Mouse (Mus musculus): ENCODE data around the gene Tanc1. TPM values are rescaled to one million over a fixed set of nuclear protein-coding genes. Genes with fewer than 3 reads are reported as not detected.

The Tanc1 gene
- polyA plus RNA-seq, 1 experiment from 2014 or later = 22.9 TPM

DNA sequence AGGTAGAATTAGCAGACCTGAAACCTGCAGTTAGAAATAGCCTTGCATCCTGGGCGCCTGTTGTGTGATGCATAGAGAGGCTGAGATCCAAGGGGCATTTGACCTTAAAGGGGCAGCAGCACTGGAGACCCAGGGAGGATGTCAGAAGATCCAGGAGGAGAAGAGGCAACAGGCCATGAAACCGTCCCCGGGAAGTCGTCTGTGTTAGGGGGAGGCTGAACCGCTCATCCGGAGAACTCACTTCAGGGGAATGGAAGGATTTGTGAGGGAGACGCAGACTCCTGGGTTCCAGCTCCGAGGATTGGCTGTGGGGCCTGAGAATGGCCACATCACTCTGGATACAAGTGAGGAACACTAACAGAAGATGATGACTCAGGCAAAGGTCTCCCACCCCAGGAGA is 60.8 kb downstream of the Tanc1 start:
- Histone ChIP-seq H3K4me3 (no peak overlapping the region), H3K9me3 (replicated peaks) (no peaks in the 10 kb centered on the region), H3K4me2 (no peak overlapping the region), H3K36me3 (no peaks in the 10 kb centered on the region), H3K4me1 (replicated peaks) (peaks cover 59% of the 10 kb centered on the region), H3K9ac (no peak overlapping the region), H3K27ac (no peak overlapping the region), H3K27me3 (no peaks in the 10 kb centered on the region)
- WGBS = 68% methylated on average over 8 of the region's 8 CpGs
- no peak for ATAC-seq (replicated peaks; ENCODE audit: insufficient number of reproducible peaks, insufficient read depth, low FRiP score, low read depth)

DNA sequence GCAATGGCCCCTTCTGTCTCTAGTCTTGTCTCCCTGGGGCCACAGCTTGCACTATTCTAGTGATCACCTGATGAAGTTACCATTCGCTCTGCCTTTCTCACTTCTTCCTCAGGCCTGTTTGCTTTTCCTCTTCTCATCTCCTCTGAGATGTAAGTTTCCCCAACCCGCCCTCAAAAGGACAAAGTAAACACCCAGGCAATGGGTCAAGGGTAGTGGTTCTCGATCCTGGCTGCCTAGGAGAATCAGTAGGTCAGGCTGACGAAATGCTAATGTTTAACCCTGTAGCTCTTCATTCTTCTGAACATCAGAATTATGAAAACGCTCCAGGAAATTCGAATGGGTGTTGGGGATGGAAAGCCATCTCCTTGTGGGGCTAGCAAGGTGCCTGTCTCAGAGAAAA is 61.5 kb downstream of the Tanc1 start:
- Histone ChIP-seq H3K9me3 (replicated peaks) (no peaks in the 10 kb centered on the region), H3K4me2 (no peak overlapping the region), H3K4me3 (no peak overlapping the region), H3K27ac (no peak overlapping the region), H3K9ac (no peak overlapping the region), H3K4me1 (replicated peaks) (peaks cover 59% of the 10 kb centered on the region), H3K27me3 (no peaks in the 10 kb centered on the region), H3K36me3 (no peaks in the 10 kb centered on the region)
- WGBS = 82% methylated on average over 6 of the region's 6 CpGs
- no peak for ATAC-seq (replicated peaks; ENCODE audit: insufficient number of reproducible peaks, insufficient read depth, low FRiP score, low read depth)

DNA sequence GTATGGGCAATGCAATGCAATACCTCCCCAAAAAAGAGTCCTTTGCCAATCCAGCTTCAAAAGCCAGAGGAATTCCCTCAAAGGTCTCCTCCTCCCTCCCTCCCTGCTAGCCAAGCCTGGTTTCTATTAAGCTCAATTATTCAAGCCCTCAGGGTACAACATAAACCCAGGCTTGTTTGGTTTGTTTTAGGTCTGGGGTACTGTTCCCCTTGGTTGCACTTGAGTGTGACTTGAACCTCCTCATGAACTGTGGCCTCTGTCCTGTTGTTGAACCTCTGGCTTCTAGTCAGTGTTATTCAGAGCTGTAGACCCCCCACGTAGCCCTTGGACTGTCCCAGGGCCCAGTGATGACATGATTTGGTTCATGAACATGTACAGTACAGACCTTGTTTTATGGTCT is 62.0 kb downstream of the Tanc1 start:
- no peak overlapping the region for H3K9ac ChIP-seq
- H3K9me3 ChIP-seq (replicated peaks) = no peaks in the 10 kb centered on the region
- no peak for ATAC-seq (replicated peaks; ENCODE audit: insufficient number of reproducible peaks, insufficient read depth, low FRiP score, low read depth)
- no peaks in the 10 kb centered on the region for H3K27me3 ChIP-seq
- peaks cover 57% of the 10 kb centered on the region for H3K4me1 ChIP-seq (replicated peaks)
- no peak overlapping the region for H3K4me3 ChIP-seq
- H3K36me3 ChIP-seq = no peaks in the 10 kb centered on the region
- no peak overlapping the region for H3K4me2 ChIP-seq
- no peak overlapping the region for H3K27ac ChIP-seq
- 39% methylated on average over 1 of the region's 1 CpGs for WGBS

DNA sequence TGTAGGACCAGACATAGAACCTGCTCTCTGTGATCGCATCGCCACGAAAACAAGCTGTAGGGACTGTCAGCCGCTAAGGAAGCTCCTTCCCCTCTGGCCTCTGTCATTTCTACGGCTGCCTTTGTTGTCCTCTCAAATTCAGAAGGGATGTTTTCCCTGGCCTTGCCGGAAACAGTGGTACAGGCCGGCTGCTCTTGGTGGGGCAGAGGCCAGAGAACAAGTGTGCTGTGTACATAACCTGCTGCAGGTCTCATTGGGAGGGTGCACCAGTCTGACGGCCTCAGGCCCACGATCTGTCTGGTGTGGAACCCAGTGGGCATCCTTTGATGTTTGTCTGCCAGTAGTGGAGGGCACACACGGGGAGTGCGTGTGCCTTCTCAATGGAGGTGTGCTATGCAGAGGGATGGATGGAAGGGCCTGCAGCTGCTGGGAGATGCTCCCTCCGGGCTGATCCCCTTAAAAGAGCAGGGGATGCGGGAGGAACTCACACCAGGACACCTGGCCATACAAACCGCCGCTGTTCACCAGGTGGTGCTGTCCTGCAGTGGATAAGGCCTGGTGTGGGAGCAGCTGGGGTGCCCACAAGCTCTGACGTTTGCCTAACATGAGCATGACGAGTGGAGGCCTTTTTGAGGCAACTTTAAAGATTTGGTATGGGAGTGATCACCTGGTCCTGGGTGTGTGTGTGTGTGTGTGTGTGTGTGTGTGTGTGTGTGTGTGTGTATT is 63.6 kb downstream of the Tanc1 start:
- 56% methylated on average over 17 of the region's 17 CpGs for WGBS
- Histone ChIP-seq H3K4me1 (replicated peaks) (peaks cover 60% of the 10 kb centered on the region), H3K9ac (no peak overlapping the region), H3K4me3 (no peak overlapping the region), H3K9me3 (replicated peaks) (no peaks in the 10 kb centered on the region), H3K27me3 (no peaks in the 10 kb centered on the region), H3K4me2 (no peak overlapping the region), H3K27ac (peak overlapping the region; percentile 14), H3K36me3 (no peaks in the 10 kb centered on the region)
- no peak for ATAC-seq (replicated peaks; ENCODE audit: insufficient number of reproducible peaks, insufficient read depth, low FRiP score, low read depth)

- WGBS = 70% methylated on average over 6 of the region's 6 CpGs
- no peaks in the 10 kb centered on the region for H3K36me3 ChIP-seq
- no peak overlapping the region for H3K4me3 ChIP-seq
- no peaks in the 10 kb centered on the region for H3K9me3 ChIP-seq (replicated peaks)
- no peak overlapping the region for H3K9ac ChIP-seq
- ATAC-seq (replicated peaks; ENCODE audit: insufficient number of reproducible peaks, insufficient read depth, low FRiP score, low read depth) = no peak
- no peak overlapping the region for H3K4me2 ChIP-seq
- H3K27ac ChIP-seq = peak overlapping the region; percentile 56; the same call in 1 of the 2 replicates
- H3K27me3 ChIP-seq = no peaks in the 10 kb centered on the region
- peaks cover 60% of the 10 kb centered on the region for H3K4me1 ChIP-seq (replicated peaks)
These were observed 64.2 kb downstream of the Tanc1 start for GRCm38 (mm10) chr2:59676041-59676440.

DNA sequence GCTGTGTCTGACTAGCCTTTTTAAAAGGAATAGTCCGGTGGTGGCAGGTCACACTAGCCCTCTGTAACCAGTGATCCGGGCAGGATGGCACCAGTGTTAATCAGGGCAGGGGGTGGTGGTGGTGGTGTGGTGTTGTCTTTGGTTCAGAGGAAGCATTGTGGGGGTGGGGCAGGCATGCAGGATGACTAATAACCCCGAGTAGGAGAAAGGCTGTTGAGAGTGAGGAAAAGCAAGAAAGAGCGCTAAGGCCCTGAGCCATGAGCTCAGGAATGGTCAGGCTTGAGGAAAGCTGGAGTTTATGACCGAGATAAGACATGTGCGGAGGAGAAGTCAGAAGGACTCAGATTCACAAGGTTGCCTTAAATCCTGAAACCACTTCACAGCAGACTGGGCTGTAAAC is 64.6 kb downstream of the Tanc1 start:
- Histone ChIP-seq H3K4me1 (replicated peaks) (peaks cover 60% of the 10 kb centered on the region), H3K9ac (no peak overlapping the region), H3K27me3 (no peaks in the 10 kb centered on the region), H3K4me3 (no peak overlapping the region), H3K4me2 (no peak overlapping the region), H3K36me3 (no peaks in the 10 kb centered on the region), H3K27ac (peak overlapping the region; percentile 56), H3K9me3 (replicated peaks) (no peaks in the 10 kb centered on the region)
- 24% methylated on average over 6 of the region's 6 CpGs for WGBS
- ATAC-seq (replicated peaks; ENCODE audit: insufficient number of reproducible peaks, insufficient read depth, low FRiP score, low read depth) = no peak

DNA sequence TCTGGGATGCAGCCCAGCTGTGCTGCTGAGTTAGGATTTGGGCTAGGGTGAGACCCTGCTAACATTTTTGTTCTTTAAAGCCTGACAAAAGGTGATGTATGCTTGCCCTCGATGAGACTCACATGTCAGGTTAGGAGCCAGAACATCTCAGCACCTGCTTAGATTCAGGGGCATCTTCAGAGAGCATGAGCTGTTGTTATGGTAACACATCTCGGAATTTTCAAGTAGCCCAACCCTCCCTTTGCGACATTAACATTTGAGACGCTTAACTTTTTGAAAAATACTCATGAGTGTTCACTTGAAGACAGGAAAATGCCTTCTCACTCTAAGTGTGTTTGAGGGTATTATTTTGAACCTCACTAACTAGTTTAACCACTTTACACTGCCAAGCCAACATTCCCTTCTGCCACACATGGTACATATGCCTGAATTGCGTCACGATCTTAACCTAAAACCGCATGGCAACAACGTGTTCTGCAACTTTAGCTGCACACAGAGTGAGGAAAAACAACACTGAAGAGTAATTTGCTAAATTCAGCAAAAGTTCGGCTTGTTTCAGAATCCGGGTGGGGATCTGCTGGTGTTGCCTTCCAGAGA is 67.7 kb downstream of the Tanc1 start:
- Histone ChIP-seq H3K9me3 (replicated peaks) (no peaks in the 10 kb centered on the region), H3K4me3 (no peak overlapping the region), H3K4me1 (replicated peaks) (peaks cover 50% of the 10 kb centered on the region), H3K36me3 (no peaks in the 10 kb centered on the region), H3K9ac (no peak overlapping the region), H3K4me2 (no peak overlapping the region), H3K27ac (no peak overlapping the region), H3K27me3 (no peaks in the 10 kb centered on the region)
- ATAC-seq (replicated peaks; ENCODE audit: insufficient number of reproducible peaks, insufficient read depth, low FRiP score, low read depth) = no peak
- WGBS = 88% methylated on average over 10 of the region's 10 CpGs

- H3K9me3 ChIP-seq (replicated peaks) = no peaks in the 10 kb centered on the region
- no peak overlapping the region for H3K9ac ChIP-seq
- H3K36me3 ChIP-seq = no peaks in the 10 kb centered on the region
- 0 out of 2 replicates have a peak, but pooled peaks have one; percentile 28 for ATAC-seq (replicated peaks; ENCODE audit: insufficient number of reproducible peaks, insufficient read depth, low FRiP score, low read depth)
- no peak overlapping the region for H3K4me2 ChIP-seq
- H3K27ac ChIP-seq = 0 out of 2 replicates have a peak overlapping the region, but pooled peaks have one; percentile 9
- H3K4me3 ChIP-seq = no peak overlapping the region
- WGBS = 59% methylated on average over 5 of the region's 5 CpGs
- H3K4me1 ChIP-seq (replicated peaks) = peaks cover 42% of the 10 kb centered on the region
- H3K27me3 ChIP-seq = no peaks in the 10 kb centered on the region
These were observed 68.9 kb downstream of the Tanc1 start for GRCm38 (mm10) chr2:59680736-59681135.

GRCm38 (mm10) chr2:59681181-59681580 is 69.3 kb downstream of the Tanc1 start:
- no peaks in the 10 kb centered on the region for H3K9me3 ChIP-seq (replicated peaks)
- H3K27me3 ChIP-seq = no peaks in the 10 kb centered on the region
- H3K4me3 ChIP-seq = no peak overlapping the region
- no peak overlapping the region for H3K9ac ChIP-seq
- ATAC-seq (replicated peaks; ENCODE audit: insufficient number of reproducible peaks, insufficient read depth, low FRiP score, low read depth) = no peak
- H3K4me2 ChIP-seq = no peak overlapping the region
- 59% methylated on average over 4 of the region's 4 CpGs for WGBS
- no peak overlapping the region for H3K27ac ChIP-seq
- H3K4me1 ChIP-seq (replicated peaks) = peaks cover 39% of the 10 kb centered on the region
- no peaks in the 10 kb centered on the region for H3K36me3 ChIP-seq

GRCm38 (mm10) chr2:59684864-59685605 is 73.2 kb downstream of the Tanc1 start:
- H3K36me3 ChIP-seq = no peaks in the 10 kb centered on the region
- H3K4me3 ChIP-seq = no peak overlapping the region
- H3K27ac ChIP-seq = no peak overlapping the region
- H3K9me3 ChIP-seq (replicated peaks) = no peaks in the 10 kb centered on the region
- 81% methylated on average over 16 of the region's 16 CpGs for WGBS
- H3K4me1 ChIP-seq (replicated peaks) = peaks cover 29% of the 10 kb centered on the region
- no peak overlapping the region for H3K9ac ChIP-seq
- H3K4me2 ChIP-seq = no peak overlapping the region
- ATAC-seq (replicated peaks; ENCODE audit: insufficient number of reproducible peaks, insufficient read depth, low FRiP score, low read depth) = no peak
- no peaks in the 10 kb centered on the region for H3K27me3 ChIP-seq

DNA sequence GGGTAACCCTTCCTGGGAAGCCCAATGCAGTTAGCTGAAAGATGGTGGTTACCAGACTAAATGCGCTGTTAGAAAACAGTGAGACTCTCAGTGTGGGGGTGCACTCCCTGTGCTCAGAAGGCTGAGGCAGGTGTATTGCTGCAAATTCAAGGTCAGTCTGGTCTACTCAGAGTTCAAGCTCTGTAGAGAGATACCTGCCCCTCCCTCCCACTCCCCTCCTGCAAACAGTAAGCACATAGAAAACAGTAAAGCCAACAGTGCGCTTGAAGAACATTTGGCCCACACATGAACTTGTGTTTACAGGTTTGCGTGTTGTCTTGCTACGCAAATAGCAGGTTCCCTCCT is 73.7 kb downstream of the Tanc1 start:
- H3K9ac ChIP-seq = no peak overlapping the region
- no peaks in the 10 kb centered on the region for H3K27me3 ChIP-seq
- H3K9me3 ChIP-seq (replicated peaks) = no peaks in the 10 kb centered on the region
- no peak overlapping the region for H3K27ac ChIP-seq
- H3K4me1 ChIP-seq (replicated peaks) = peaks cover 24% of the 10 kb centered on the region
- H3K4me3 ChIP-seq = no peak overlapping the region
- WGBS = 93% methylated on average over 4 of the region's 4 CpGs
- no peak for ATAC-seq (replicated peaks; ENCODE audit: insufficient number of reproducible peaks, insufficient read depth, low FRiP score, low read depth)
- H3K4me2 ChIP-seq = no peak overlapping the region
- no peaks in the 10 kb centered on the region for H3K36me3 ChIP-seq

All from heart, embryonic 15.5 days (tissue).